Mouse (Mus musculus) testis, adult 2 months (tissue): Measurements from ENCODE around the gene Dlg2.

Experiments used
- CTCF ChIP-seq: fragments of 200-500 bp; IDR thresholded peaks from 2 replicates; pipeline ENCODE4 v1.5.1; 2012; ENCODE audit warnings: low read depth, mild to moderate bottlenecking, inconsistent platforms, low read length, moderate library complexity; ENCODE audit not compliant: control insufficient read depth, insufficient read depth, insufficient replicate concordance
- POLR2A ChIP-seq: fragments of 200-500 bp; IDR thresholded peaks from 2 replicates; pipeline ENCODE4 v1.6.1; 2012; ENCODE audit warnings: low read depth, mild to moderate bottlenecking, inconsistent platforms, low read length, moderate library complexity; ENCODE audit not compliant: control insufficient read depth

DNA sequence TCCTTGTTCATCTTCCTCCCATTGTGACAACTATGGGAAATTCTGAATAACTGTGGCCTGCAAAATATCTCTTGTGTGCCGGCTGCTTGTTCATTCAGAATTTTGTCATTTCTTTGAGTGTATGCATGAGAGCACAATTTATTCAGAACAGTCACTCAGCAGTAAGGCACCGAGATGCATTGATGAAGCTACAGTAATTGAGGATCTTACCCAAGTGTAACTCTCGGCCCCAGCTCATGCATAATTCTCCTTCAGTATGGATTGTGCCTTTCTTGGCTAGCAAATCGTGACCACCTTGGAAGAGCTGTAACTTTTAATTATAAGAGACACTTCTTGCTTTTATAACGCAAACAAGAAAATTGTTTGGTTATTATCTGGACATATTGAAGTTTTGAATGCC, 682.7 kb downstream of the Dlg2 start:
- TF ChIP-seq CTCF (no peak), POLR2A (no peak)
